Mouse (Mus musculus): ENCODE data around the gene Nubp2.

Gene Nubp2

DNA sequence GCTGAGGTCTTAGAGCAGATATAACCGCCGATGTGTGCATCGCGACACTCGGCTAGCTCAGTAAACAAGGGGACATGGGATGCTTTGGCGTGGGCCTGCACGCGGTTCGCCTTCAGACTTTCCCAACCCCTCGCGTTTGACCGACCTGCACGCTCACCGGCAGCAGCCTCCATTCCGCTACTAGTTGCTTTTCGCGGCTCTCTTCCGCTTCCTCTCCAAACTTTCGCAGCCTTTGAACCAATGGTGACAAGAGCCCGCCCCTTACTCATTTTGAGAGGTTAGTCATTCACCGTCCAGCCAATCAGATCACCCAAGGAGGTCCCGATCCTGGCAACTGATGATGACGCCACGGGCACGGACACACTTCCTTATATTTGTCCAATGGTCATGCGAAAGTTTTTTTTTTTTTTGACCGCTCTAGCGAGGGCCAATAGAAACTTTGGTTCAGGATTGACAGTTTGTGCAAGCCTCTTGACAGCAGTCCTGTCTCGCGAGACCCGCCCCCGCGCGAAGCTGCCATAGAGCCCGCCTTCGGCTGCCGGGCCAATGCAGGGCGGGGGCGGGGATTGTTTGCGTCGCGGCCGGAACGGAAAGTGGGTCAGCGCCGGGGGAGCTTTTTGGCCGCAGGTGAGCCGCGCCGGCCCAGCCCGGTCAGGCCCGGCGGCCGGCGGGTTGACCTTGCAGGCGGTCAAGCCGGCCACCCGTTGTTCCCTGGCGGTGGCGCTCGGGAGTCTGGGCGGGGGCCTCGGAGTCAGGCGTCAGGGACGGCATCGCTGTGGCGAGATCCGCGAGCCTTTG is at the start of gene Nubp2, which contains the start of gene Spsb3:
TSS of gene Nubp2 (minus strand) at position 216 of the 798 bp plus-strand sequence.
TSS of gene Spsb3 (plus strand) at position 510 of the 798 bp plus-strand sequence.
- peak; percentile 96 for DNase-seq (ENCODE audit: extremely low spot score, low spot score)

DNA sequence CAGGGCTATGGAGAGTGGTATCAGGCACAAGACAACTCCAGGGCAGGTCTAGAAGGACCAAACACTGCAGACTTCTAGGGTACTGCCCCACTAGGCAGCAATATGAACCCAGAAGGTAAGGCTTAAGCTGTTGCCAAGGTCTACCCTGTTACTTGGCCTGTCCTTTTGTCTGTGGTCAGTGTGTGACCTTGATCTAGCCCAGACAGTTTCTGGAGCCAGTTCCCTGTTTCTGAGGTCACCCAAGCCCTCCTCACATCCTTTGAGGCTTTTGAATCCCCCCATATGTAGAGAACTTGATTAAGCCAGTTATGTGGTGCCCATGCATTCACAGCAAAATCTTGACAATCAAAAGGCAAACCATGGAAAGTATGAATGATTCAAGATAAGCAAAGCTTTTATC is 49.5 kb upstream of the Nubp2 start:
- DNase-seq (ENCODE audit: extremely low spot score, low spot score): no peak

DNA sequence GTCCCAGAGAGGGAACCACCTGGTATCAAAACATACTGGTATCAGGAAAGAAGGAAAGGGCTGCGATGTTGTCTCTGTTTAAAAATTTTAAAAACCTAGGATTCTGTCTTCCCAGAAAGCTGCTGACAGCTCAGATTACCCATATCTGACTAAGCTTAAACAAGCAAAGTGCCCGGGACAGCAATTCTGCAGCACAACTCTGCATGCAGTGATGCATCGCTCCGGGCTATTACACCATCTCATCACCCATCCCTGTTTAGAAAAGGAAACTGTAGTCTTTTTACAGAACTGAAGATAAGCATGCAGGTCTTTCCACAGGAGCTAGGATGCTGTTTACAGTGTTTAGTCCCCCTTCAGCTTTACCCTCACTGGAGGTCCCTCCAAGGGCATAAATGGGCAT is 48.8 kb upstream of the Nubp2 start:
- DNase-seq (ENCODE audit: extremely low spot score, low spot score): no peak

DNA sequence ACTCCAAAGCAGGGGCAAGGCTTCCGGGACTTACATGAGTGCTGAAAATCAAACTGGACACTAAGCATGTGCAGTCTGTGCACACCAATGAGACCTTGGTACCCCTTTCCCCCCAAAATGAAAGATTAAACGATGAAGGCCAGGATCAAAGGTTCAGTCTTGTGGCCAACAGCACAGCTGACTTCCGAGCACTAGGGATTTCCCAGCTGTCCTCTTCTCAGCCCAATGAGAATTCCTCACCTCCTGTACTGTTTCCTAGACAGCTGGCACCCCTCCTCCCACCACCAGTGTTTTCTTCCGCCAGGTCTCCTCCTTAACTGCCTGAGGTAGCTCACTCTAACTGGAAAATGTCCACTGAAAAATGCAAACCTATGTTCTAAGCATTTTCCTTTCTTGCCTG is 47.0 kb upstream of the Nubp2 start:
- no peak for DNase-seq (ENCODE audit: extremely low spot score, low spot score)

DNA sequence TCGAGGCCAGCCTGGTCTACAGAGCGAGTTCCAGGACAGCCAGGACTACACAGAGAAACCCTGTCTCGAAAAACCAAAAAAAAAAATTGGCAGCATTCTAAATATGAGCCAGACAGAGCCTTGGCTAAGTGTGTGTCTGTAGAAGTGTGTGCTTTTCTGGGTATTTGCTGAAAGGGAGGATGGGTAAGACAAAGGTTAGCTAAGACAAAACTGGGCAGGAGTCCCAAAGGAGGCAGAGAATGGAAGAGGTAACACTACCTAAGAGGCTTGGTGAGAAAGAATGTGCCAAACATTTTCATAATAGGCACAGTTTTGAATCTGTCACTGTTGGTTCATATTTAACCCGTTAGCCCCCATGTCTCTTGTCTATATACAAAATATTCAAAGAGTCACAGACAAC is 46.3 kb upstream of the Nubp2 start:
- DNase-seq (ENCODE audit: extremely low spot score, low spot score): no peak

DNA sequence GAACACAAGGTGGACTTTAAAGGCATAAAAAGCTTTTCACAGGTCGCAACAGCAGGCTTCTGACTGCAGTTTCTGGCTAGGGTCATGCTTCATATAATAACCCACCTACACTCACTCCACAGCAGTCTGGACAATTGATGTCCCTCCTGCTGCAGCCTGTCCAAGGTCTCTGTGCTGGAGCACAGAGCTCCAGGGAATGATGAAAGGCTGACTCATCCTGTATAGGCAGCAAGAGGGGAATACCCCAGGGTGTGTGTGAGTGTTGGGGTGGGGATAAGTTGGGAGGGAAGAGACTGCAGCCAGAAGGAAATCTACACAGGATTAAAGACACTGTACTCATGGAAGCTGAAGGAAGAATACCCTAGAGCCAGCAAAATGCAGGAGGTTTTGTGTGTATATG is 43.4 kb upstream of the Nubp2 start:
- DNase-seq (ENCODE audit: extremely low spot score, low spot score): no peak

DNA sequence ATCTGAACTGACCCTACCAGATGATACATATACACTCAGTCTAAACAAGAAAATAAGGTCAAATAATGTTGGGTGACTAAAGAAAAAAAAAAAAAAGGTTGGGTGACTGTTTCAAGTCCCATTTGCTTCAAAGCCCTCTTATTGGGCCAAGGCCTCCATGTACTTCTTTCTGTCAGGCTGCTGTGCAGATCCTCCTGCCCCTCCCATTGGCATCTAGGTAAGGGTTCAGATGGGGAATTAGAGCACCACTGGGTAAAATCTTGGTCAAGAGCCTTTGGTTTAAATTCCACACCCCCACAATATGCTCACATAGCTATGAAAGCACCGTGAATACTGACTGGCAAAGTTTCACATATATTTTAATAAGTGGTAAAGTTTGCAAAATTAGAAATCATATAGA is 37.1 kb upstream of the Nubp2 start:
- no peak for DNase-seq (ENCODE audit: extremely low spot score, low spot score)

DNA sequence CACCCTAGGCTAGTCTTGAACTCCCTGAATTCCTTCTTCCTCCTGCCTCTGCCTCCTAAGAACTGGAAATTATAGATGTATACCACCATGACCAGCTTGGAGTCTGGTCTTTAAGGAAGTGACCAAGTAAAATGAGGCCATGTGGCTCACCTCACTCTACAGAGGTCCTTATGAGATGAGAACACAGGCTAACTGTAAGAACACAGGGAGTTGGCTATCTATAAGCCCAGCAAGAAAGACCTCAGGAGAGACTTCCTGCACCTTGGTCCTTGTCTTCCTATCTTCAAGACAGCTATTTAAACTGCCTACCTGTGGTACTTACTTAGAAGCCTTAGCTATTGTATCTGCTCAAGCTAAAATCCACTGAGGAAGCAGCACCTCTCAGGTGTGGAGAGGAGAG is 27.8 kb upstream of the Nubp2 start:
- DNase-seq (ENCODE audit: extremely low spot score, low spot score): no peak

DNA sequence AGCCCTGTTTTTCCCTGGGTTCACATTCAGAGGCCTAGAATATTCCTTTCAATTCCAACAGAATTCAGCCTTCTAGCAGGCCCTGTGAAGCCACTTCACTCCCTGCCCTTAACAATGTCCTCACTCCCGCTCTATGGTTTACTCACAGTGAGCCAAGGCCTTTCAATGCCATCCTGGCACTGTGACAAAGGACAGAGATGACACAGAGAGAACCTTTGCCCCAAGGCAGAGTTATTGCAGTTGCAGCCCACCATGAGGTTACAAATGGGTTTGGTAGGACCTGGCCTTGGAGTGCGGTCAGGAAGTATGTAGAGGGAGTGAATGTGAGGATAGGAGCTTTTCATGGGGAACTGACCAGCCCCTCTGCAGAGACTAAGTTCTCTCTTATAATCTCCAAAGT is 21.4 kb upstream of the Nubp2 start:
- no peak for DNase-seq (ENCODE audit: extremely low spot score, low spot score)

DNA sequence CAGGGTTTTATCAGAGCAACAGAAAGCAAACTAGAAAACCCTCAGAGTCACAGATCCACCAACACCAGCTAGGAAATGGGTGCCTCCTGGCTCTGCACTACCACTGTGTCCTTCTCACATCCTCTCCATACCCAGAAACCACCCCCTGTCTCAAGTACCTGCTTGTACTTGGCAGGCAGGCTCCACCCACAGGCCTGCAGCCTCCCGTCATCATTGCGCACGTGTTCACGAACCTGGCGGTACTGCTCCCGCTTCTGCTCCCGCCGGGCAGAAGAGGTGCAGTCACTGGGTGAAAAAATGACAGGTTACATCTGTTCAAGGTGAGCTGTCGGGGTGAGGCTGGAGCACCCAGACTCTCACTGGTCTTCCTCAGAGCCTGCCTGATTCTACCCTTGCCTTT is 17.6 kb upstream of the Nubp2 start:
- no peak for DNase-seq (ENCODE audit: extremely low spot score, low spot score)

DNA sequence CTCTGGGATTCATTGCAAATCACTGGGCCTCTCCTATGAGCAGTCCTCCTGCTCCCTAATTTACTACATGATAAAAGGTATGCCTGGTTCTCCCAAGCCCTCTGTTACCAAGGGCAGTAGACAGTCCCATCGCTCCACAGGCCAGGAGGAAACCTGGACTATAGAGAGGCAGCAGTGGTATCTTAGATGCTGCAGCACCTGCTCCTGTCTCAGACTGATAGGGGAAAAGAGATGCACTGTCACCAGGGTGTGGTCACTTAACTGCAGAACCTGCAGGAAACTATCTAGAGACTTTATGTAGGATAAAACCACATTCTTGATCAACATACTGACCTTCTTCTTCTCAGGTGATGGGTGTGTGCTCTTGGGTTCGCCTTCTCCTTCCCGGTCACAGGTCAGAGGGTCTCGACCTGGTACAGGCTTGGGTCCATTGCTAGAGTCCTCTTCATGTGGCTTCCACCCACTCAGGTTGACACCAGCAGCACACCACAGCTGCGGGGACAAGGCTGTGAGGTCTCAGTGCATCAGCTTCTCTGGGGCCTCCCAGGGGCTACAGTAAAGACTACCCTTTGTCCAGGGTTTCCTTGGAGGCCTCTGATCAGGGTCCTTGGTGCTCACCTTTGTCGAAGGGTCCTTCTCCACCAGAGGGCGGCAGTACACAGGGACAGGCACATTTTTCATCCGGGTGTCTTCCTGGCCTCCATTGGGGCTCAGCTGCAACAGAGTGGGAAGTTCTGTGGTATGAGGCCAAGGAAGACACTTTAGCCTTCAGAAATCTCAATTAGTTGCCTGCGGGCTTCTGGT is 16.7 kb upstream of the Nubp2 start:
- no peak for DNase-seq (ENCODE audit: extremely low spot score, low spot score)

DNA sequence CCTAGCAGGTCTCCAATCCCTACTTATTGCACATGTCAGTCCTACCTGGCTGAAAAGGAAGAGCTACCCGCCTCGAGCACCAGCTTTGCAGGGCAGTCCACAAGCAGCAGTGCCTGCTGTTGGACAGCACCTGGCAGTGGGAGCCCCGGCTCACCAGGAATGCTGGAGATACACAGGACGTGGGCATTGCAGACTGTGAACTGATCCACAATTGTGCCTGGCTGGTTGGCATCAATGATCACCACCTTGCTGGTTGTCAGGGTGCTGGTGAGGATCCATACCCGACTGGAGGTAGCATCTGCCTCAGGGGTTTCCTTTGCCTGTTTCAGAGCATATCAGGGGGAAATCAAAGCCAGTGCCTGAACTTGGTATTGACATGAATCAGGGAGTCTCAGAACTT is 16.0 kb upstream of the Nubp2 start:
- no peak for DNase-seq (ENCODE audit: extremely low spot score, low spot score)

DNA sequence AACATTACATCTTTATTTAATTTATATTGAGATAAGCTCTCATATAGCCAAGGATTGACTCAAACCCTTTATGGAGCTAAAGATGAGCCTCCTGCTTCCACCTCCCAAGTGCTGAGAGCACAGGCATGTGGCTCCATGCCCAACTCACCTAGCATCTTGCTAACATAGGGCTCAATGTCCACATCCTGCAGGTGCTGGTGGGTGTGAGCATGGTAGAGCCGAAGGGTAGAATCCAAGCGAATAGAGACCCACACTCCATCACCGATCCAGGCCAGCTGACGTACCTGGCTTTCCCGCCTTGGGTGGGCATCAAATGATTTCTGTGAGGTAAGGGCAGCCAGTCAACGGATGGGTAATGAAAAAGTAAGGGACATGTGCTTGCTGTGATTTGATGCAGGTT is 13.9 kb upstream of the Nubp2 start:
- no peak for DNase-seq (ENCODE audit: extremely low spot score, low spot score)

DNA sequence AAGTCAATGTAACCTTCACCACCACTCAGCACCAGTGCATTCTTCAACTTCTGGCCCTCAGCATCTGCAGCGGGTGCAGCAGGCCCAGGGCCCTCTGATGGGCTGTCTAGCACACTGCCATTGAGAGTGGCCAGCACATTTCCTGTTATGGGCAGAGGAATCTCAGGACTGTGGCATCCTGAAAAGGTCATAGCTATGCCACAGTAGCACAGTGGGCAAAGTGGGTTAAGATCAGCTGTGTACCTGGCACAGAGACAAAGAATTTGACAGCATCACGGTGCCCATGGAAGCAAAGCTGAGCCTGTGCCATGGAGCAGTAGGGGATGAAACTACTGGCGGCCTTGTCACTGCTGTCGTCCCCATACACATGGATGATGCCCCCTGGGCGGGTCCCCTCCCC is 13.0 kb upstream of the Nubp2 start:
- DNase-seq (ENCODE audit: extremely low spot score, low spot score): no peak

DNA sequence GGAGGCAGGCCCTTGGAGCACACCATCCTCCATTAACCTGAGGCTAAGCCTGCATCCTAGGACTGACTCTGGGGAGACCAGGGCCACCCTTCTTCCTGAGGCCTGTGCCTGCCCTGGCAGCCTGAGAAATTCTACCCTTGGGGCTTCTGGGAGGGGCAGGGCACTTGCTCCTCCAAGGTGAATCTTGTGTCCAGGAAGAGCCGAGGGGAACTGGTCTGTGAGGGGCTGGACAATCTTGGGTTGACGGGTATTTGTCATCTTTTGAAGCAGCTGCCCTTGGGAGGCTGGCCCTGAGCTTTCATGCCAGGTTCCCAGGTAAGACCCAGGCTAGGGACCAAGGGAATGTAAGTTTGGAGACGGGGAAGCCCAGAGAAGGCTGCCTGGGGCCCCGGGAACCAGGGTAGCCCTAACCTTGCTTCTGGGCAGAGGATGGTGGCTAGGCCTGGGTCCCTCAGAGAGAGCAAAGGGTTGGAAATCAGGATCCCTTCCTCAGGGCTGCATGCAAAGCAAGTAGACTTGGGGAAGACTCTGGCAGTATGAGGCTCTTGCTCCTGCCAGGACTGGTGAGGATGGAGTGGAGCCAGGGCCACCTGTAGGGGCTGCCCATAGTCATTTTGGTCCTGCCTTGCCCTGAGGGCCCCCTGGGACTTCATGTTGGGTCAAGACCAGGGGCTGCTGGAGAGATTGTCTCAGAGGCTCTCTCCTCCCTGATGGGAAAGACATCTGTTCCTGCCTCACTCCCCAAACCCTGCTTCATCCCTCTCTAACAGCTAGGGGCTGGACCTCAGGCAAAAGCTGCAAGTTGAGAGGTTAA is 12.1 kb upstream of the Nubp2 start:
- no peak for DNase-seq (ENCODE audit: extremely low spot score, low spot score)

DNA sequence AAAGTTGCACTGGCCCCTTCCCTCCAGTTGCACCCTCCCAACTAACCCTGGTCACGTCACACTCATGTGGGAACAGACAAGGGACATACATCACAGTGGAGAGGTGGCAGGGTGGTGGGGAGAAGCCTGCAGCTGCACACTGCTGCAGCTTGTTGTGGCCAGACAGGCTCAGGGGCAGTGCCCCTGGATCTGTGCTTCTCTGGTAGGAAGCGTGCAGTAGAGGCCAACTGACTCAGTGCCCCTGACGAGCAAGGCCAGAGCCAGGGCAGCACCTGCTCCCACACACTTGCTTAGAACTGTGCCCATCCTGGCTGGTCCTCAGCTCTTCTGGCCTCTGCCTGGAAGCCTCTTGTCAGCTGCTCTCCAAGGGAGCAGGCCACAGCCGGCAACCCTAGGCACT is 11.5 kb upstream of the Nubp2 start:
- DNase-seq (ENCODE audit: extremely low spot score, low spot score): no peak

DNA sequence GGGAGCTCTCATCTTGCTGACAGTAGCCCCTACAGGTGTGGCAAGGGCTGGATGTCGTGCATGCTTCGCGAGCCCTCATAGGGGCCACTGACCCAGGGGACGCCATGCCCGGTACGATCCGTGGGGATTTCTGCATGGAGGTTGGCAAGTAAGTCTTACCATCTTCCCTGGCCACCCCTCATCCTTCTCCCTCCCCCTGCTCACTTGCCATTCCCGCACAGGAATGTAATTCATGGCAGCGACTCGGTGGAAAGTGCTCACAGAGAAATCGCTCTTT is 10.8 kb upstream of the Nubp2 start:
- DNase-seq (ENCODE audit: extremely low spot score, low spot score): no peak

DNA sequence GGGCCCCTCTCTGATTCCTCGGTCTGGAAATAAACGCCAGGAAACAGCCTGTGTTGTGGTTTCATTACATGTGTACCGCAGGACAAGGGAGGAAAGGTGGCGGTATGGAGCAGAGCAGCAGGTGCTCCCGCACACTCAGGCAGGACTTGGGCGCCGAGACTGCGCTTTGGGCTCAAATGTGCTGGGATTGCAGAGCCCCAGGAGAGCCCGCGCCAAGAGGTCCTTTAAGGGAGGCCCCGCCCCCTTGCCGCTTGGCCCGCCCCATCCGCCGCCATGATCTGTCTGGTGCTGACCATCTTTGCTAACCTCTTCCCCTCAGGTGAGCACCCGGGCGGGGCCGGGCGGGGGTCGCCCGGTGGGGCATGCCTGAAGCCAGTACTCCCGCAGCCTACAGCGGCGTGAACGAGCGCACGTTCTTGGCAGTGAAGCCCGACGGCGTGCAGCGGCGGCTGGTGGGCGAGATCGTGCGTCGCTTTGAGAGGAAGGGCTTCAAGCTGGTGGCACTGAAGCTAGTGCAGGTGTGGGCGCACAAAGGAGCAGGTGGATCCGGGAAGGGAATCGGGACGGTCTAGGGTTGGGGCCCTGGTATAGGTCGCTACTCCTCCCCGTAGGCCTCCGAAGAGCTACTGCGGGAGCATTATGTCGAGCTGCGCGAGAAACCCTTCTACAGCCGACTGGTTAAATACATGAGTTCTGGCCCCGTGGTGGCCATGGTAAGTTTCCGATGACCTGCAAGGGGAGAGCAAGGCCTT is 10.3 kb upstream of the Nubp2 start, which contains the start of gene Nme3:
TSS of gene Nme3 (plus strand) at position 260 of the 752 bp plus-strand sequence.
- peak; percentile 78 for DNase-seq (ENCODE audit: extremely low spot score, low spot score)

DNA sequence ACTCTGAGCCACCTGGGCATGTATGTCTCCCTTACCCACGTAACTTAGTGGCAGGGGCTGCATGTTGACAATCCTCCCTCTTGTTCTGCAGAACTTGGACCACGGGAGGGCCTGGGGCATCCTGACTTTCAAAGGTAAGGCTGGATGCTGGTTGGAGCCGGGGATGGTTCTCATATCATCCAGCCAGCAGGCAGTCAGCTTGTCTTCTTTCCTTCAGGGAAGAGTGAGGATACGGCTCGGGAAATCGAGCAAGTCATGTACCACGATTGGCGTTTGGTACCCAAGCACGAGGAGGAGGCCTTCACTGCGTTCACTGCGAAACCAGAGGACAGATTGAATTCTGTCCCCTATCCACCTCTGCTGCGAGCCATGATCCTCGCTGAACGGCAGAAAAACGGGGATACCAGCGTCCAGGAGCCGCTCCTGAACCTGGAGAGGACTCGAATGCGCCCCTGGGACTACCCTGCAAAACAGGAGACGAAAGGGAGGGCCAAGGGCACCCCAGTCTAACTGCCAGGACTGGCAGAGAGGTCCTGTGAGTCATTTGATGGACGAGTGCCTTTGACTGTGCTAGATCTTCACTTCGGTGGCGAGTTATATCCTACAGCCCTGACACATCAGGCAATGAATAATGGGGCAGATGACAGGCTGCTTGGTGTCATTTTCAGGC is 9.6 kb upstream of the Nubp2 start:
- no peak for DNase-seq (ENCODE audit: extremely low spot score, low spot score)

DNA sequence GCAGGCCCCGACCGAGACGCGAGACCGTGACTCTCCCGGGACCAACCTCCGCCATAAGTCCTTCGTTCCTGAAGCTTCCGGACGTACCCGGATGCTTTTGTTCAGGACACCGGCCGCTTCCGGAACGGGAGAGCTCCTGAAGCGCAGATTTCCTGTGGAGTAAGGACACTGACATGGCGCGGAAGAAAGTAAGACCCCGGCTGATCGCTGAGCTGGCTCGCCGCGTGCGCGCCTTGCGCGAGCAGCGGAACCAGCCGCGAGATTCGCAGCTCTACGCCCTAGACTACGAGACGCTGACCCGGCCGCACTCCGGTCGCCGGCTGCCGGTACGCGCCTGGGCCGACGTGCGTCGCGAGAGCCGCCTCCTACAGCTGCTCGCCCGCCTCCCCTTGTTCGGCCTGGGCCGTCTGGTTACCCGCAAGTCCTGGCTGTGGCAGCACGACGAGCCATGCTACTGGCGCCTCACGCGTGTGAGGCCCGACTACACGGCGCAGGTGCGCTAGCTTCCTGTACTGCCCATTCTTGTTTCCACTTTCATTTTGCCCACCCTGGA is 8.9 kb upstream of the Nubp2 start, which contains the start of the genes Eme2 and Mrps34:
TSS of gene Eme2 (minus strand) at position 93 of the 553 bp plus-strand sequence.
TSS of gene Mrps34 (plus strand) at position 122 of the 553 bp plus-strand sequence.
- DNase-seq (ENCODE audit: extremely low spot score, low spot score): peak; percentile 93
